ENCODE assay signal across 23 mouse cellular contexts in the genomic region with DNA sequence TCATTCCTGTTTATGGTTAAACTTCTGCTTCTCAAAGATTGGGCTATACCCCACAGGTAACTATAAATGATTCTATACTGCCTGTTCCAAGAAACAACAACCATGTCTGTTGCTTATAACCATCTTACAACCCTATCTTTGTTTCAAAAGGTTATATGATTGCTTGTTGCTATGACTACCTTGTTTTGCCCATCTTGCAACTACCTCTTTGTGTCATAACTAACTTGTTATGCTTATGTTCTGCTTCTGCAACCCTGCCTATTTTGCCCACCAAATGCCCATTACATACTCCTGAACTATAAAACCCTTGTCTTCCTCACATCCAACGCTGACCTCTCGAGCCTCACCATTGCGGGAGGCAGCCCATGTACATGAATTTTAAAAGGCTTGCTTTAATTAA. TPM values are rescaled to one million over a fixed set of nuclear protein-coding genes. Genes with fewer than 3 reads are reported as not detected.
DNase-seq lines count a peak whose midpoint lies in the region; ATAC-seq and TF ChIP-seq lines count a peak whose summit lies in the region.
"Had no signal": no experiment of that assay in that cellular context is flagged by ENCODE, and none has a peak within 500 bp of the region (broad histone marks: within the 10 kb centered on the region; RNA-seq: fewer than 3 reads in every experiment).

No protein-coding gene starts in this region.

- WGBS in heart, embryonic 12.5 days, result 92% methylated on average over 3 of the region's 3 CpGs
- WGBS in hindbrain, postnatal 0 days, result 88% methylated on average over 3 of the region's 3 CpGs

- DNase-seq in heart, adult 11 months, result peak; percentile 54
- peak; percentile 23 for DNase-seq in splenic B cell, adult 2 months (ENCODE audit: low read depth, low spot score)
- no peak for DNase-seq in layer of hippocampus, adult 2 months (ENCODE audit: low spot score in 2 of 2)
- no peak for DNase-seq in thymus, postnatal 0 days (ENCODE audit: low spot score)
- no peak for DNase-seq in hindbrain, postnatal 0 days (ENCODE audit: low spot score)
- DNase-seq: adrenal gland, adult 8-10 months; adrenal gland, postnatal 25 days; cerebellum, adult 18-20 months; cerebellum, postnatal 25 days; forebrain, postnatal 0 days; gastrocnemius, adult 2 months; gastrocnemius, postnatal 14 days; heart, adult 2 months had no signal

- no peak overlapping the region for H3K27ac ChIP-seq in heart, embryonic 12.5 days (ENCODE audit: poor library complexity, severe bottlenecking)
- no peak overlapping the region; the same call in 1 of the 2 replicates for H3K27ac ChIP-seq in layer of hippocampus, adult 2 months
- no peak overlapping the region for H3K27ac ChIP-seq in hindbrain, postnatal 0 days
- H3K27ac ChIP-seq: embryonic facial prominence, embryonic 12.5 days; embryonic facial prominence, embryonic 15.5 days; gastrocnemius, adult 2 months; heart, adult 2 months; heart, embryonic 10.5 days; hindbrain, embryonic 12.5 days; hindbrain, embryonic 15.5 days had no signal

- H3K36me3 ChIP-seq in heart, embryonic 12.5 days, result no peaks in the 10 kb centered on the region
- peaks cover 5% of the 10 kb centered on the region; the same call in 1 of the 2 replicates for H3K36me3 ChIP-seq in splenic B cell, adult 2 months (ENCODE audit: control insufficient read depth, insufficient read depth, low read length, poor library complexity, severe bottlenecking)
- H3K36me3 ChIP-seq in hindbrain, postnatal 0 days (ENCODE audit: insufficient read depth, low read length), result no peaks in the 10 kb centered on the region
- H3K36me3 ChIP-seq: embryonic facial prominence, embryonic 12.5 days; embryonic facial prominence, embryonic 15.5 days; heart, embryonic 10.5 days; hindbrain, embryonic 12.5 days; hindbrain, embryonic 15.5 days had no signal

- no peak overlapping the region for H3K4me3 ChIP-seq in heart, embryonic 12.5 days
- no peak overlapping the region for H3K4me3 ChIP-seq in layer of hippocampus, adult 2 months
- H3K4me3 ChIP-seq in hindbrain, postnatal 0 days (ENCODE audit: low read length), result no peak overlapping the region
- H3K4me3 ChIP-seq: embryonic facial prominence, embryonic 12.5 days; embryonic facial prominence, embryonic 15.5 days; gastrocnemius, adult 2 months; heart, adult 2 months; heart, embryonic 10.5 days; hindbrain, embryonic 12.5 days; hindbrain, embryonic 15.5 days had no signal

- no peak overlapping the region for H3K4me2 ChIP-seq in heart, embryonic 12.5 days
- H3K4me2 ChIP-seq in hindbrain, postnatal 0 days (ENCODE audit: low read depth, low read length), result no peak overlapping the region
- H3K4me2 ChIP-seq: embryonic facial prominence, embryonic 12.5 days; embryonic facial prominence, embryonic 15.5 days; hindbrain, embryonic 12.5 days; hindbrain, embryonic 15.5 days had no signal

- no peaks in the 10 kb centered on the region for H3K4me1 ChIP-seq in heart, embryonic 12.5 days (replicated peaks)
- no peaks in the 10 kb centered on the region for H3K4me1 ChIP-seq in hindbrain, postnatal 0 days (ENCODE audit: insufficient read depth, low read length)
- H3K4me1 ChIP-seq: embryonic facial prominence, embryonic 12.5 days; embryonic facial prominence, embryonic 15.5 days; heart, embryonic 10.5 days; hindbrain, embryonic 15.5 days had no signal

- ATAC-seq in heart, embryonic 12.5 days (ENCODE audit: insufficient number of reproducible peaks, low FRiP score), result no peak
- ATAC-seq in CD4-positive, CD25-positive, alpha-beta regulatory T cell, adult 4 months, result peak; percentile 33
- 0 out of 2 replicates have a peak, but pooled peaks have one; percentile 50 for ATAC-seq in monocyte, adult 5-6 weeks (replicated peaks; ENCODE audit: insufficient number of reproducible peaks, low FRiP score, low TSS enrichment, poor library complexity, severe bottlenecking)
- ATAC-seq in hindbrain, postnatal 0 days, result no peak
- ATAC-seq: activated CD4-positive, CD25-positive, alpha-beta regulatory T cell, adult 4 months; inflammation-experienced regulatory T-cells, adult 6 months had no signal

- no peaks in the 10 kb centered on the region for H3K27me3 ChIP-seq in heart, embryonic 12.5 days (replicated peaks)
- H3K27me3 ChIP-seq in splenic B cell, adult 2 months (ENCODE audit: control insufficient read depth, insufficient read depth, low read length, poor library complexity, severe bottlenecking), result no peaks in the 10 kb centered on the region
- no peaks in the 10 kb centered on the region for H3K27me3 ChIP-seq in hindbrain, postnatal 0 days (ENCODE audit: insufficient read depth, low read length)
- H3K27me3 ChIP-seq: embryonic facial prominence, embryonic 12.5 days; embryonic facial prominence, embryonic 15.5 days; hindbrain, embryonic 12.5 days; hindbrain, embryonic 15.5 days had no signal

- H3K9me3 ChIP-seq in heart, embryonic 12.5 days (replicated peaks), result no peaks in the 10 kb centered on the region
- no peaks in the 10 kb centered on the region for H3K9me3 ChIP-seq in hindbrain, postnatal 0 days (ENCODE audit: low read length)
- H3K9me3 ChIP-seq: embryonic facial prominence, embryonic 12.5 days; embryonic facial prominence, embryonic 15.5 days; heart, embryonic 10.5 days; hindbrain, embryonic 12.5 days; hindbrain, embryonic 15.5 days had no signal

- H3K9ac ChIP-seq in heart, embryonic 12.5 days, result no peak overlapping the region
- H3K9ac ChIP-seq in hindbrain, postnatal 0 days (replicated peaks; ENCODE audit: low read length), result no peak overlapping the region
- H3K9ac ChIP-seq: embryonic facial prominence, embryonic 12.5 days; embryonic facial prominence, embryonic 15.5 days; forebrain, postnatal 0 days; hindbrain, embryonic 12.5 days; hindbrain, embryonic 15.5 days had no signal

- TF ChIP-seq CTCF in layer of hippocampus, adult 2 months (conservative IDR thresholded peaks at IDR 0.05), result no peak
- TF ChIP-seq CTCF in hindbrain, postnatal 0 days (IDR thresholded peaks at IDR 0.05; ENCODE audit: low read depth), result no peak

RNA-seq across cellular contexts. Expression of a gene that starts 43.9 kb away (rescaled TPM):
- polyA plus RNA-seq in heart, embryonic 12.5 days (2016; fragmentation: Nextera tagmentation; extraction: Ambion mirVana), result 0.42 and 0.72 TPM in 2 replicates
- 100 to 1,000 TPM; 247 to 339 TPM for polyA plus RNA-seq in CD4-positive, CD25-positive, alpha-beta regulatory T cell, adult 4 months (2017; shearing (Covaris generic))
- 415 to 764 TPM (median 432 TPM) in 3 replicates for total RNA-seq in monocyte, adult 5-6 weeks (2017)
- 1 to 10 TPM; 3.1 to 3.4 TPM for total RNA-seq in layer of hippocampus, adult 2 months (2021)
- polyA plus RNA-seq in thymus, postnatal 0 days (2015; fragmentation: Nextera tagmentation; extraction: Ambion mirVana), result 47.7 and 56.7 TPM in 2 replicates
- total RNA-seq in hindbrain, postnatal 0 days (2014; rRNA removed), result 0.93 and 1.0 TPM in 2 replicates
- polyA plus RNA-seq in hindbrain, postnatal 0 days (2015; fragmentation: Nextera tagmentation; extraction: Ambion mirVana), result 0.67 and 1.4 TPM in 2 replicates

Comparison
In these comparisons a context has a peak if more than half of its experiments do, and no peak if none do; other contexts are left out.
1. DNase-seq: peak in heart, adult 11 months (single experiment) and splenic B cell, adult 2 months (single experiment); none in layer of hippocampus, adult 2 months (0 of 2), thymus, postnatal 0 days (single experiment) and hindbrain, postnatal 0 days (single experiment).
2. ATAC-seq: peak in CD4-positive, CD25-positive, alpha-beta regulatory T cell, adult 4 months (single experiment) and monocyte, adult 5-6 weeks (single experiment); none in heart, embryonic 12.5 days (single experiment) and hindbrain, postnatal 0 days (single experiment).
3. RNA of a gene that starts 43.9 kb away (polyA plus RNA-seq): 247 to 339 TPM in CD4-positive, CD25-positive, alpha-beta regulatory T cell, adult 4 months and 47.7 to 56.7 TPM in thymus, postnatal 0 days; 0.67 to 1.4 TPM in hindbrain, postnatal 0 days and 0.42 to 0.72 TPM in heart, embryonic 12.5 days; every median in the first group is over 10 times any median in the second.